Mouse (Mus musculus) central nervous system, embryonic 11.5 days (tissue): ENCODE data around the gene Dnmt3c. TPM values are rescaled to one million over a fixed set of nuclear protein-coding genes. Genes with fewer than 3 reads are reported as not detected.

Source experiments
- polyA plus RNA-seq: library from polyadenylated mRNA; depleted of rRNA; stranded (reverse); fragments of >200 nt; gene quantifications from 2 replicates; pipeline ENCODE4 v1.2.3, GENCODE M21; 2012; rRNA removed

Dnmt3c gene
- 0.11 and 0.20 TPM in 2 replicates for polyA plus RNA-seq

GRCm38 (mm10) chr2:153696352-153696751 is at the start of gene Dnmt3c:
Gene Dnmt3c, plus strand, starts transcription at chr2:153696652.

GRCm38 (mm10) chr2:153649298-153650013 is 47.0 kb upstream of the Dnmt3c start, which contains the start of gene Dnmt3b:
Gene Dnmt3b, plus strand, starts transcription at chr2:153649450.

GRCm38 (mm10) chr2:153740500-153741436 is 44.3 kb downstream of the Dnmt3c start, which contains the start of gene Mapre1:
Gene Mapre1, plus strand, starts transcription at chr2:153741274.

Other genes starting within 250 kb of the Dnmt3c start
- not detected in 2 replicates for gene 4930404H24Rik, start 203.9 kb upstream of the Dnmt3c start, polyA plus RNA-seq
- gene Nol4l, start 166.7 kb upstream of the Dnmt3c start, polyA plus RNA-seq = 24.5 and 37.1 TPM in 2 replicates
- gene Commd7, start 63.9 kb upstream of the Dnmt3c start, polyA plus RNA-seq = 34.1 and 42.9 TPM in 2 replicates
- gene Dnmt3b, start 47.2 kb upstream of the Dnmt3c start, polyA plus RNA-seq = 10.0 and 10.2 TPM in 2 replicates
- 61.4 and 80.7 TPM in 2 replicates for gene Mapre1, start 44.6 kb downstream of the Dnmt3c start, polyA plus RNA-seq
- gene Efcab8, start 83.3 kb downstream of the Dnmt3c start, polyA plus RNA-seq = 0.08 and 0.19 TPM in 2 replicates
- gene Sun5, start 174.4 kb downstream of the Dnmt3c start, polyA plus RNA-seq = not detected in 2 replicates
- 0.05 TPM in 1 of 2 replicates, not detected in the other for gene Bpifb2, start 178.4 kb downstream of the Dnmt3c start, polyA plus RNA-seq
- gene Bpifb6, start 203.7 kb downstream of the Dnmt3c start, polyA plus RNA-seq = 0.04 TPM in 1 of 2 replicates, not detected in the other
- not detected in 2 replicates for gene Bpifb3, start 221.6 kb downstream of the Dnmt3c start, polyA plus RNA-seq
- not detected in 2 replicates for gene Bpifb4, start 241.6 kb downstream of the Dnmt3c start, polyA plus RNA-seq